Mouse (Mus musculus): ENCODE measurements around the gene Gngt2.
"Not testable (repeated sequence)": the region's sequence is repeated elsewhere in the genome, so short reads cannot be mapped to it uniquely, and the experiment has no call there.

Gngt2 gene

DNA sequence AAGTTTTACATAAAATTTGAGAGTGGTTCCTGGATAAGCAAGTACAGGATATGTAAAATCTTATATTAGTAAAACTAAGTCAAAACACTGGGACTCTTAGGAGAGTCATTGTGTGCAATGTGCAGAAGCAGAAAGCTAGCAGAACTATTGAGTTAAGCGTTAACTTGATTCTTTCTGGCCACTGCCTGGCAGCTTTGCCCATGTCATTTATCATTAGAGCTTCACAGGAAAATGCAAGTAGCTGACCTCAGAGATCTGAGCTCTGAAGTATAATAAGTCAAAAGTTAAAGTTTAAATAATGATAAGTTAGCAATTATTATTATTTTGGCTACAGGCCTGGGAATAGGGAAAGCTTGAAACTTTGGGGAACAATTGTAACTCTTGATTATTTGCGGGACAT is 42.8 kb downstream of the Gngt2 start:
- in situ Hi-C loops (cut with MboI; ENCODE audit: low sequenced_read_pairs), result not testable (repeated sequence)

GRCm38 (mm10) chr11:95890462-95891051 is 53.5 kb downstream of the Gngt2 start:
- in situ Hi-C loops (cut with MboI; ENCODE audit: low sequenced_read_pairs), result no loop called here

Measured in CH12F3 (cell line).